Mouse (Mus musculus): ENCODE results near the gene Agl. TPM values are rescaled to one million over a fixed set of nuclear protein-coding genes. Genes with fewer than 3 reads are reported as not detected.
A peak's percentile ranks its signal among the peaks of the same experiment; 100 is the strongest.

The Agl gene
- 10 to 100 TPM; 43.5 to 66.5 TPM for total RNA-seq (2021)
- long read RNA-seq, experiment 1, full-length matches to known transcripts, result 9 of 18 reads
- long read RNA-seq, experiment 1, partial matches to known transcripts, result 6 of 18 reads
- long read RNA-seq, experiment 1, other reads (novel, unspliced or antisense), result 3 of 18 reads
- long read RNA-seq, experiment 2, full-length matches to known transcripts, result 4 of 8 reads
- long read RNA-seq, experiment 2, partial matches to known transcripts, result 1 of 8 reads
- long read RNA-seq, experiment 2, other reads (novel, unspliced or antisense), result 3 of 8 reads

GRCm38 (mm10) chr3:116807811-116808506, at the start of gene Agl:
Agl (minus strand) TSS chr3:116808166.
- DNase-seq, result peak; percentile 99

GRCm38 (mm10) chr3:116857611-116858010, 49.6 kb upstream of the Agl start:
- DNase-seq, result no peak

- DNase-seq, result no peak
Measured at GRCm38 (mm10) chr3:116852421-116852820, 44.5 kb upstream of the Agl start.

- DNase-seq, result no peak
Measured at GRCm38 (mm10) chr3:116850376-116850775, 42.4 kb upstream of the Agl start.

- DNase-seq, result no peak
Measured at GRCm38 (mm10) chr3:116848936-116849335, 41.0 kb upstream of the Agl start.

GRCm38 (mm10) chr3:116848099-116848498, 40.1 kb upstream of the Agl start:
- DNase-seq, result no peak

GRCm38 (mm10) chr3:116846084-116846483, 38.1 kb upstream of the Agl start:
- no peak for DNase-seq

GRCm38 (mm10) chr3:116844880-116845579, 37.1 kb upstream of the Agl start:
- no peak for DNase-seq

- DNase-seq, result no peak
Measured at GRCm38 (mm10) chr3:116841311-116841710, 33.3 kb upstream of the Agl start.

- no peak for DNase-seq
Measured at GRCm38 (mm10) chr3:116836681-116837475, 28.9 kb upstream of the Agl start.

GRCm38 (mm10) chr3:116835770-116836680, 28.1 kb upstream of the Agl start:
- peak; percentile 90 for DNase-seq

GRCm38 (mm10) chr3:116835350-116835749, 27.4 kb upstream of the Agl start:
- no peak for DNase-seq

- DNase-seq, result no peak
Measured at GRCm38 (mm10) chr3:116834241-116834640, 26.3 kb upstream of the Agl start.

GRCm38 (mm10) chr3:116833491-116833890, 25.5 kb upstream of the Agl start:
- DNase-seq, result no peak

GRCm38 (mm10) chr3:116832526-116833310, 24.8 kb upstream of the Agl start:
- no peak for DNase-seq

- DNase-seq, result no peak
Measured at GRCm38 (mm10) chr3:116831324-116831723, 23.4 kb upstream of the Agl start.

GRCm38 (mm10) chr3:116829274-116829920, 21.4 kb upstream of the Agl start:
- no peak for DNase-seq

- no peak for DNase-seq
Measured at GRCm38 (mm10) chr3:116826471-116827215, 18.7 kb upstream of the Agl start.

- no peak for DNase-seq
Measured at GRCm38 (mm10) chr3:116817231-116817630, 9.3 kb upstream of the Agl start.
